Mouse (Mus musculus) monocyte, adult 2 months (primary cell): ENCODE measurements at regions not wholly inside any gene's neighbourhood (a gene's known extent, or its start where the extent isn't known, plus 50 kb on each side); places are given as distances from the start of the nearest gene placed in this dataset.
"Not testable (repeated sequence)": the region's sequence is repeated elsewhere in the genome, so short reads cannot be mapped to it uniquely, and the experiment has no call there.

Source experiments
- DNase-seq, 2 experiments: peaks; one replicate each; pipeline ENCODE4 v3.0.0; 2022; ENCODE audit warnings: low spot score in 2 of 2, low read depth in 1 of 2

GRCm38 (mm10) chr1:51602071-51602470 is 123.8 kb upstream of the Nabp1 start:
- no peak for DNase-seq

- no peak for DNase-seq
These were observed 122.2 kb upstream of the Nabp1 start for GRCm38 (mm10) chr1:51600425-51600824.

- DNase-seq = peak; percentile 23 to 39
These were observed 119.0 kb upstream of the Nabp1 start for GRCm38 (mm10) chr1:51596935-51597820.

GRCm38 (mm10) chr1:51594666-51595065 is 116.4 kb upstream of the Nabp1 start:
- no peak for DNase-seq

GRCm38 (mm10) chr1:51593621-51594441 is 115.6 kb upstream of the Nabp1 start:
- DNase-seq = no peak

GRCm38 (mm10) chr1:51591886-51592285 is 113.7 kb upstream of the Nabp1 start:
- no peak for DNase-seq

- no peak for DNase-seq
These were observed 112.6 kb upstream of the Nabp1 start for GRCm38 (mm10) chr1:51590606-51591400.

- peak in 1 of 2 experiments; percentile 6 for DNase-seq
These were observed 106.8 kb upstream of the Nabp1 start for GRCm38 (mm10) chr1:51584925-51585424.

GRCm38 (mm10) chr1:51583871-51584270 is 105.6 kb upstream of the Nabp1 start:
- no peak for DNase-seq

- no peak for DNase-seq
These were observed 101.8 kb upstream of the Nabp1 start for GRCm38 (mm10) chr1:51580074-51580473.

GRCm38 (mm10) chr1:51577701-51578100 is 99.5 kb upstream of the Nabp1 start:
- peak; percentile 23 to 37 for DNase-seq

GRCm38 (mm10) chr1:51572314-51573078 is 94.3 kb upstream of the Nabp1 start:
- no peak for DNase-seq

GRCm38 (mm10) chr1:51569625-51570024 is 91.4 kb upstream of the Nabp1 start:
- DNase-seq = no peak

- DNase-seq = no peak
These were observed 88.0 kb upstream of the Nabp1 start for GRCm38 (mm10) chr1:51566170-51566649.

GRCm38 (mm10) chr1:51556616-51557015 is 78.4 kb upstream of the Nabp1 start:
- DNase-seq = not testable (repeated sequence)

GRCm38 (mm10) chr1:51553738-51554137 is 75.5 kb upstream of the Nabp1 start:
- no peak for DNase-seq

- no peak for DNase-seq
These were observed 73.4 kb upstream of the Nabp1 start for GRCm38 (mm10) chr1:51551624-51552023.

GRCm38 (mm10) chr1:51542801-51543200 is 64.6 kb upstream of the Nabp1 start:
- DNase-seq = no peak

- no peak for DNase-seq
These were observed 61.4 kb upstream of the Nabp1 start for GRCm38 (mm10) chr1:51539634-51540033.

GRCm38 (mm10) chr1:51538836-51539235 is 60.6 kb upstream of the Nabp1 start:
- no peak for DNase-seq
